Mouse (Mus musculus) urinary bladder, postnatal 36 days (tissue): ENCODE data around the gene Rtn4r.

Experiments used
- DNase-seq, 2 experiments: peaks; one replicate each; pipeline ENCODE4 v3.0.0; 2022; ENCODE audit warnings: low spot score in 2 of 2, mixed read lengths in 1 of 2

The Rtn4r gene

GRCm38 (mm10) chr16:18127241-18127861 lies at the start of gene Rtn4r:
Gene Rtn4r (plus strand): TSS chr16:18127642.
- peak; percentile 31 to 42 for DNase-seq

GRCm38 (mm10) chr16:18078314-18079015 lies 49.0 kb upstream of the Rtn4r start:
- no peak for DNase-seq

GRCm38 (mm10) chr16:18079300-18079699 lies 48.1 kb upstream of the Rtn4r start:
- DNase-seq, result no peak

GRCm38 (mm10) chr16:18080171-18080570 lies 47.3 kb upstream of the Rtn4r start:
- no peak for DNase-seq

- no peak for DNase-seq
Measured at GRCm38 (mm10) chr16:18081149-18081827, 46.2 kb upstream of the Rtn4r start.

- DNase-seq, result no peak
Measured at GRCm38 (mm10) chr16:18082291-18082690, 45.2 kb upstream of the Rtn4r start.

- DNase-seq, result peak in 1 of 2 experiments; percentile 66
Measured at GRCm38 (mm10) chr16:18083231-18083951, 44.1 kb upstream of the Rtn4r start.

- DNase-seq, result no peak
Measured at GRCm38 (mm10) chr16:18084262-18084661, 43.2 kb upstream of the Rtn4r start.

GRCm38 (mm10) chr16:18087101-18087500 lies 40.3 kb upstream of the Rtn4r start:
- no peak for DNase-seq

GRCm38 (mm10) chr16:18096348-18096747 lies 31.1 kb upstream of the Rtn4r start:
- no peak for DNase-seq

- no peak for DNase-seq
Measured at GRCm38 (mm10) chr16:18102816-18103215, 24.6 kb upstream of the Rtn4r start.

- DNase-seq, result no peak
Measured at GRCm38 (mm10) chr16:18103366-18103765, 24.1 kb upstream of the Rtn4r start.

GRCm38 (mm10) chr16:18103808-18104207 lies 23.6 kb upstream of the Rtn4r start:
- DNase-seq, result no peak

- peak; percentile 73 to 74 for DNase-seq
Measured at GRCm38 (mm10) chr16:18108221-18108966, 19.0 kb upstream of the Rtn4r start.

- DNase-seq, result no peak
Measured at GRCm38 (mm10) chr16:18111042-18111441, 16.4 kb upstream of the Rtn4r start.

GRCm38 (mm10) chr16:18116467-18116866 lies 11.0 kb upstream of the Rtn4r start:
- DNase-seq, result no peak

GRCm38 (mm10) chr16:18118285-18118684 lies 9.2 kb upstream of the Rtn4r start:
- DNase-seq, result no peak

GRCm38 (mm10) chr16:18119031-18119730 lies 8.3 kb upstream of the Rtn4r start:
- DNase-seq, result no peak

GRCm38 (mm10) chr16:18122740-18123139 lies 4.7 kb upstream of the Rtn4r start:
- no peak for DNase-seq

GRCm38 (mm10) chr16:18123471-18123870 lies 4.0 kb upstream of the Rtn4r start:
- no peak for DNase-seq

GRCm38 (mm10) chr16:18124040-18124439 lies 3.4 kb upstream of the Rtn4r start:
- DNase-seq, result no peak
